Mouse (Mus musculus): ENCODE measurements at regions not wholly inside any gene's neighbourhood (a gene's known extent, or its start where the extent isn't known, plus 50 kb on each side); places are given as distances from the start of the nearest gene placed in this dataset.

GRCm38 (mm10) chr7:71596780-71597179 lies 245.5 kb upstream of the Gm10295 start:
- no peaks in the 10 kb centered on the region for H3K79me2 ChIP-seq (replicated peaks; ENCODE audit: control insufficient read depth, extremely low read depth, insufficient read depth, poor library complexity, severe bottlenecking)
- no peaks in the 10 kb centered on the region for H3K36me3 ChIP-seq (replicated peaks in 1 of 2; ENCODE audit: control insufficient read depth in 1 of 2, insufficient read depth in 1 of 2, low read length in 1 of 2)
- no peak overlapping the region for H3K4me2 ChIP-seq (ENCODE audit: insufficient read depth, low read depth, poor library complexity, severe bottlenecking)
- H3K4me3 ChIP-seq (replicated peaks in 1 of 3; ENCODE audit: low read depth in 2 of 3, low read length in 2 of 3, poor library complexity in 1 of 3): no peak overlapping the region
- in situ Hi-C loops (cut with MboI; ENCODE audit: low pct_ligation_motif_present, low pct_unique_long_range_greater_than_20kb, low sequenced_read_pairs) (no loop called here), dilution Hi-C loops (cut with MboI; ENCODE audit: extremely low pct_ligation_motif_present, extremely low pct_unique_long_range_greater_than_20kb, low sequenced_read_pairs) (no loop called here)
- DNase-seq (ENCODE audit: extremely low read depth): no peak
- H3K9me3 ChIP-seq (replicated peaks; ENCODE audit: low read length): peaks cover 57% of the 10 kb centered on the region
- no peak overlapping the region for H3K27ac ChIP-seq (ENCODE audit: insufficient read depth, low read depth)
- TF ChIP-seq NRF1 (IDR thresholded peaks at IDR 0.05; ENCODE audit: low read depth, low read length) (no peak), POLR2AphosphoS2 (IDR thresholded peaks at IDR 0.05; ENCODE audit: low read depth, low read length) (no peak), SIN3A (IDR thresholded peaks at IDR 0.05; ENCODE audit: low read length) (no peak), TBP (conservative IDR thresholded peaks at IDR 0.05; ENCODE audit: low read depth, low read length) (no peak), CHD2 (IDR thresholded peaks at IDR 0.05; ENCODE audit: low read length) (no peak), NELFE (IDR thresholded peaks at IDR 0.05; ENCODE audit: low read depth, low read length) (no peak), POLR2A (IDR thresholded peaks at IDR 0.05; ENCODE audit: low read depth, low read length) (no peak), IRF4 (IDR thresholded peaks at IDR 0.05; ENCODE audit: low read depth, low read length) (no peak), MAFK (IDR thresholded peaks at IDR 0.05; ENCODE audit: insufficient replicate concordance, low read length) (no peak), RCOR1 (conservative IDR thresholded peaks at IDR 0.05; ENCODE audit: low read depth, low read length) (no peak), UBTF (IDR thresholded peaks at IDR 0.05; ENCODE audit: low read depth, low read length) (no peak), E2F4 (IDR thresholded peaks at IDR 0.05; ENCODE audit: insufficient replicate concordance, low read depth, low read length) (no peak), ELF1 (IDR thresholded peaks at IDR 0.05; ENCODE audit: low read depth, low read length) (no peak), TCF12 (IDR thresholded peaks at IDR 0.05; ENCODE audit: low read depth, low read length) (no peak), CHD1 (IDR thresholded peaks at IDR 0.05; ENCODE audit: low read depth, low read length) (no peak), USF1 (IDR thresholded peaks at IDR 0.05; ENCODE audit: low read depth, low read length) (no peak)
- no peaks in the 10 kb centered on the region for H3K4me1 ChIP-seq (ENCODE audit: control insufficient read depth in 1 of 2, insufficient read depth in 2 of 2)
- H3K27me3 ChIP-seq (replicated peaks): no peaks in the 10 kb centered on the region
- no peak overlapping the region for H3K9ac ChIP-seq (ENCODE audit: insufficient read depth, low read depth)

- H3K27ac ChIP-seq (ENCODE audit: insufficient read depth, low read depth): no peak overlapping the region
- H3K36me3 ChIP-seq (replicated peaks in 1 of 2; ENCODE audit: control insufficient read depth in 1 of 2, insufficient read depth in 1 of 2, low read length in 1 of 2): no peaks in the 10 kb centered on the region
- in situ Hi-C loops (cut with MboI; ENCODE audit: low pct_ligation_motif_present, low pct_unique_long_range_greater_than_20kb, low sequenced_read_pairs): no loop called here
- TF ChIP-seq BHLHE40 (IDR thresholded peaks at IDR 0.05; ENCODE audit: low read depth, low read length) (no peak), MAX (IDR thresholded peaks at IDR 0.05; ENCODE audit: low read length) (no peak), KAT2A (IDR thresholded peaks at IDR 0.05; ENCODE audit: insufficient replicate concordance, low read length) (no peak), SMC3 (IDR thresholded peaks at IDR 0.05; ENCODE audit: low read depth, low read length) (no peak), USF1 (IDR thresholded peaks at IDR 0.05; ENCODE audit: low read depth, low read length) (no peak), GABPA (IDR thresholded peaks at IDR 0.05; ENCODE audit: insufficient replicate concordance, low read depth, low read length) (no peak), ZMIZ1 (IDR thresholded peaks at IDR 0.05; ENCODE audit: low read depth, low read length) (no peak), ZNF384 (IDR thresholded peaks at IDR 0.05; ENCODE audit: low read depth, low read length) (no peak)
- no peaks in the 10 kb centered on the region for H3K27me3 ChIP-seq (replicated peaks)
- H3K9ac ChIP-seq (ENCODE audit: insufficient read depth, low read depth): no peak overlapping the region
- H3K4me2 ChIP-seq (ENCODE audit: insufficient read depth, low read depth, poor library complexity, severe bottlenecking): no peak overlapping the region
- dilution Hi-C loops (cut with MboI; ENCODE audit: extremely low pct_ligation_motif_present, extremely low pct_unique_long_range_greater_than_20kb, low sequenced_read_pairs): no loop called here
- no peak for DNase-seq (ENCODE audit: extremely low read depth)
- H3K4me3 ChIP-seq (replicated peaks in 1 of 3; ENCODE audit: low read depth in 2 of 3, low read length in 2 of 3, poor library complexity in 1 of 3): no peak overlapping the region
- H3K79me2 ChIP-seq (replicated peaks; ENCODE audit: control insufficient read depth, extremely low read depth, insufficient read depth, poor library complexity, severe bottlenecking): no peaks in the 10 kb centered on the region
- no peaks in the 10 kb centered on the region for H3K4me1 ChIP-seq (ENCODE audit: control insufficient read depth in 1 of 2, insufficient read depth in 2 of 2)
- H3K9me3 ChIP-seq (replicated peaks; ENCODE audit: low read length): peaks cover 56% of the 10 kb centered on the region
These were observed 236.3 kb upstream of the Gm10295 start for GRCm38 (mm10) chr7:71587626-71588025.

Measured in CH12.LX (cell line).